Mouse (Mus musculus) intestine, embryonic 15.5 days (tissue): ENCODE measurements around the gene Slc47a2. TPM values are rescaled to one million over a fixed set of nuclear protein-coding genes. Genes with fewer than 3 reads are reported as not detected.

Experiments used
- ATAC-seq: fragments of 200-750 bp; cut with Nextera tagmentation; 2 replicates; pipeline ENCODE4 v1.8.0; 2017; ENCODE audit warnings: moderate TSS enrichment, moderate library complexity
- H3K27ac ChIP-seq: fragments of 300-500 bp; sonication (generic); 2 replicates; pipeline ENCODE4 v1.5.1; 2015; ENCODE audit warnings: mild to moderate bottlenecking, inconsistent platforms
- H3K27me3 ChIP-seq: fragments of 300-500 bp; sonication (generic); replicated peaks from 2 replicates; pipeline ENCODE4 v1.6.1; 2015; ENCODE audit warnings: inconsistent platforms
- H3K36me3 ChIP-seq: fragments of 300-500 bp; sonication (generic); 2 replicates; pipeline ENCODE4 v1.6.1; 2015; ENCODE audit warnings: inconsistent platforms
- H3K4me1 ChIP-seq: fragments of 300-500 bp; sonication (generic); replicated peaks from 2 replicates; pipeline ENCODE4 v1.6.1; 2015; ENCODE audit warnings: inconsistent platforms
- H3K4me2 ChIP-seq: fragments of 300-500 bp; sonication (generic); replicated peaks from 2 replicates; pipeline ENCODE4 v1.6.1; 2015; ENCODE audit warnings: mild to moderate bottlenecking, inconsistent platforms
- H3K4me3 ChIP-seq: fragments of 300-500 bp; sonication (generic); replicated peaks from 2 replicates; pipeline ENCODE4 v1.5.1; 2015; ENCODE audit warnings: inconsistent platforms
- H3K9ac ChIP-seq: fragments of 300-500 bp; sonication (generic); 2 replicates; pipeline ENCODE4 v1.6.1; 2015; ENCODE audit warnings: inconsistent platforms
- H3K9me3 ChIP-seq: fragments of 300-500 bp; sonication (generic); 2 replicates; pipeline ENCODE4 v1.6.1; 2016; ENCODE audit warnings: inconsistent platforms
- WGBS: fragments of 180-500 bp; shearing (Covaris S2); methylation state at CpG from one replicate; pipeline ENCODE4 v1.1.7; 2015; 5-methylcytosine and 5-hydroxymethylcytosine counted together
- polyA plus RNA-seq: library from polyadenylated mRNA; unstranded; fragments of >200 nt; fragmentation: Nextera tagmentation; extraction: Ambion mirVana; gene quantifications from 2 replicates; pipeline ENCODE4 v1.2.1, GENCODE M21; 2015

The Slc47a2 gene
- polyA plus RNA-seq, 1 experiment from 2014 or later, result not detected

- H3K4me1 ChIP-seq, result 0 out of 2 replicates have a peak, but pooled peaks cover 3% of the 10 kb centered on the region
- H3K9me3 ChIP-seq, result no peaks in the 10 kb centered on the region
- no peak for ATAC-seq
- 88% methylated on average over 11 of the region's 11 CpGs for WGBS
- no peak overlapping the region for H3K4me2 ChIP-seq
- H3K27me3 ChIP-seq, result no peaks in the 10 kb centered on the region
- no peaks in the 10 kb centered on the region for H3K36me3 ChIP-seq
- H3K9ac ChIP-seq, result no peak overlapping the region
- H3K27ac ChIP-seq, result no peak overlapping the region
- no peak overlapping the region for H3K4me3 ChIP-seq
These were observed 19.0 kb upstream of the Slc47a2 start for GRCm38 (mm10) chr11:61361515-61362190.

DNA sequence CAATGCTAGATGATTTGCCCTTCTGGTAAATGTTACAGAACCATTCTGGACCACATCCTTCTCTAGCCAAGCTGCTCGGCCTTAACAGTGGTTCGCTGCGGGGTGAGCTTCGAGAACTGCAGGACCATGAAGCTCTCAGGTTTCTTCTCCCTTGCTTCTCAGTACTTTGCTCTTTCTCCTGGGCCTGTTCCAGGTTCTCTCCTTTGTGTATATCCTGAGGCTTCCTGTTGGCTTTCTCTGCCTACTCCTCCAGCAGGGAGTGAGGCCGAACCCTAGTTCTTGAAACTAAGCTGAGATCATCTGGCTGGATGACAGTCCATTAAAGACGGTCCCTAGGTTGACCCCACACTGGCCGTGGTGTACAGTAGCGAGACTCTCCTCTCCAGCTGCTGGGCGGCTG, 13.9 kb upstream of the Slc47a2 start:
- no peak overlapping the region for H3K9ac ChIP-seq
- no peaks in the 10 kb centered on the region for H3K36me3 ChIP-seq
- H3K4me3 ChIP-seq, result no peak overlapping the region
- 0 out of 2 replicates have a peak, but pooled peaks cover 2% of the 10 kb centered on the region for H3K4me1 ChIP-seq
- 72% methylated on average over 9 of the region's 9 CpGs for WGBS
- no peak for ATAC-seq
- no peaks in the 10 kb centered on the region for H3K9me3 ChIP-seq
- no peak overlapping the region for H3K4me2 ChIP-seq
- no peaks in the 10 kb centered on the region for H3K27me3 ChIP-seq
- no peak overlapping the region for H3K27ac ChIP-seq

GRCm38 (mm10) chr11:61356111-61356510, 13.5 kb upstream of the Slc47a2 start:
- no peak overlapping the region for H3K27ac ChIP-seq
- 0 out of 2 replicates have a peak, but pooled peaks cover 2% of the 10 kb centered on the region for H3K4me1 ChIP-seq
- H3K9ac ChIP-seq, result no peak overlapping the region
- no peaks in the 10 kb centered on the region for H3K9me3 ChIP-seq
- H3K4me2 ChIP-seq, result no peak overlapping the region
- H3K27me3 ChIP-seq, result no peaks in the 10 kb centered on the region
- no peak for ATAC-seq
- H3K4me3 ChIP-seq, result no peak overlapping the region
- 82% methylated on average over 6 of the region's 6 CpGs for WGBS
- no peaks in the 10 kb centered on the region for H3K36me3 ChIP-seq

GRCm38 (mm10) chr11:61355351-61355750, 12.7 kb upstream of the Slc47a2 start:
- ATAC-seq, result no peak
- no peaks in the 10 kb centered on the region for H3K9me3 ChIP-seq
- no peak overlapping the region for H3K27ac ChIP-seq
- H3K9ac ChIP-seq, result no peak overlapping the region
- H3K27me3 ChIP-seq, result no peaks in the 10 kb centered on the region
- H3K4me3 ChIP-seq, result no peak overlapping the region
- H3K4me1 ChIP-seq, result 0 out of 2 replicates have a peak, but pooled peaks cover 2% of the 10 kb centered on the region
- no peak overlapping the region for H3K4me2 ChIP-seq
- H3K36me3 ChIP-seq, result no peaks in the 10 kb centered on the region
- 85% methylated on average over 5 of the region's 5 CpGs for WGBS

- ATAC-seq, result peak; percentile 31; the same call in 1 of the 2 replicates
These were observed 11.7 kb upstream of the Slc47a2 start for GRCm38 (mm10) chr11:61354346-61354745.

DNA sequence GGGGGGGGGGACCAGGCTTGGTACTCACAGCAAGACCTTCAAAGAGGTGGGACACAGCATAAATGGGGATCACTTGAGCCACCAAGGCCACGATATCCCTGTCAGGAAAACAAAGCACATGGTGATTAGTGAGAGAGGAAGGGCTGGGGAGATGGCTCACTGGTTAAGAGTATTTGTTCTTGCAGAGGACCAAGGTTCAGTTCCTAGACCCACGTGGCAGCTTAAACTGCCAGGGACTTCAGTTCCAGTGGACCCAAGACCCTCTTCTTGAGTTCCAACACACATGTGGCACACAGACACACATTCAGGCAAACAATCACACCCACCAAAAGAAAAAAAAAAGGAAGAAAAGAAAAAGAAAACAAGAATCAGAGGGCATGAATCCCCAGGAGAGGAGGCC, 10.4 kb upstream of the Slc47a2 start:
- H3K27me3 ChIP-seq, result 0 out of 2 replicates have a peak, but pooled peaks cover 3% of the 10 kb centered on the region
- no peak overlapping the region for H3K4me3 ChIP-seq
- H3K9me3 ChIP-seq, result no peaks in the 10 kb centered on the region
- 60% methylated on average over 2 of the region's 2 CpGs for WGBS
- no peak overlapping the region for H3K27ac ChIP-seq
- H3K4me1 ChIP-seq, result 0 out of 2 replicates have a peak, but pooled peaks cover 2% of the 10 kb centered on the region
- H3K36me3 ChIP-seq, result no peaks in the 10 kb centered on the region
- no peak for ATAC-seq
- no peak overlapping the region for H3K4me2 ChIP-seq
- no peak overlapping the region for H3K9ac ChIP-seq

More at GRCm38 (mm10) chr11:61354346-61354745, 11.7 kb upstream of the Slc47a2 start:
- Histone ChIP-seq H3K9ac (no peak overlapping the region), H3K4me1 (0 out of 2 replicates have a peak, but pooled peaks cover 2% of the 10 kb centered on the region), H3K4me3 (no peak overlapping the region), H3K4me2 (no peak overlapping the region), H3K27me3 (no peaks in the 10 kb centered on the region), H3K27ac (no peak overlapping the region), H3K36me3 (no peaks in the 10 kb centered on the region), H3K9me3 (no peaks in the 10 kb centered on the region)
- 67% methylated on average over 6 of the region's 6 CpGs for WGBS

DNA sequence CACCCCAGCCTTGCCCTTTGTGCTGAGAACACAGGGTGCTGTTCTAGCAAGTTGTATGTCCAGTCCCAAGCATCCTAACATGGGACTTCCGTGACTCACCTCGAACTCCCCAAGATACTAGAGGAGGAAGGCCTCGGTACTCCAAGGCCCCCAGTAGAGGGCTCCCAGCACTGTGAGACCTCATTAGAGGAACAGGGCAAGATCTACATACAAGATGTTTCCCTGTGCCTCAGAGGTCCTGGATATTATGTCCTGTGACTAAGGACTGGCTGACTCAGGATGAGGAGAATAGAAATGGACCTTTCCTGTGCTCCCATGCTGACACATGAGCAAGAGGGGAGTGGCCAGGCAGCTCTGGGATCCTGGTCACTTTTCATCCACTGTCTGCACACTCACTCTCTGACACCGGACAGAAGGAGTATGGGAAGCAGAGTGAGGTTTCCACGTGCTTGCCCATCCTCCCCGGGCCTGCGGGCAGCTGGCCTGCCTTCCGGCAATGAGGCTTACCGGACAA, 9.5 kb upstream of the Slc47a2 start:
- Histone ChIP-seq H3K4me3 (no peak overlapping the region), H3K36me3 (no peaks in the 10 kb centered on the region), H3K27ac (no peak overlapping the region), H3K4me2 (no peak overlapping the region), H3K27me3 (0 out of 2 replicates have a peak, but pooled peaks cover 3% of the 10 kb centered on the region), H3K9ac (no peak overlapping the region), H3K9me3 (no peaks in the 10 kb centered on the region), H3K4me1 (0 out of 2 replicates have a peak, but pooled peaks cover 2% of the 10 kb centered on the region)
- WGBS, result 62% methylated on average over 9 of the region's 9 CpGs
- ATAC-seq, result peak; percentile 41

GRCm38 (mm10) chr11:61349337-61349736, 6.7 kb upstream of the Slc47a2 start:
- H3K9ac ChIP-seq, result no peak overlapping the region
- H3K27ac ChIP-seq, result no peak overlapping the region
- no peak overlapping the region for H3K4me2 ChIP-seq
- H3K27me3 ChIP-seq, result peaks cover 3% of the 10 kb centered on the region; the same call in 1 of the 2 replicates
- peak; percentile 79 for ATAC-seq
- H3K36me3 ChIP-seq, result no peaks in the 10 kb centered on the region
- WGBS, result 5% methylated on average over 8 of the region's 8 CpGs
- H3K9me3 ChIP-seq, result no peaks in the 10 kb centered on the region
- H3K4me1 ChIP-seq, result 0 out of 2 replicates have a peak, but pooled peaks cover 2% of the 10 kb centered on the region
- no peak overlapping the region for H3K4me3 ChIP-seq

GRCm38 (mm10) chr11:61346133-61346532, 3.5 kb upstream of the Slc47a2 start:
- Histone ChIP-seq H3K27ac (no peak overlapping the region), H3K36me3 (no peaks in the 10 kb centered on the region), H3K4me2 (no peak overlapping the region), H3K9ac (no peak overlapping the region), H3K4me1 (peaks cover 7% of the 10 kb centered on the region; the same call in 1 of the 2 replicates), H3K27me3 (peaks cover 16% of the 10 kb centered on the region), H3K4me3 (no peak overlapping the region), H3K9me3 (no peaks in the 10 kb centered on the region)
- ATAC-seq, result no peak
- WGBS, result 57% methylated on average over 8 of the region's 8 CpGs

- H3K27ac ChIP-seq, result no peak overlapping the region
- peaks cover 7% of the 10 kb centered on the region; the same call in 1 of the 2 replicates for H3K4me1 ChIP-seq
- H3K9me3 ChIP-seq, result no peaks in the 10 kb centered on the region
- H3K9ac ChIP-seq, result no peak overlapping the region
- H3K36me3 ChIP-seq, result no peaks in the 10 kb centered on the region
- ATAC-seq, result no peak
- 22% methylated on average over 10 of the region's 10 CpGs for WGBS
- peak overlapping the region; percentile 84 for H3K4me2 ChIP-seq
- H3K27me3 ChIP-seq, result peaks cover 13% of the 10 kb centered on the region
- peak overlapping the region; percentile 40; the same call in 1 of the 2 replicates for H3K4me3 ChIP-seq
These were observed 689 bp downstream of the Slc47a2 start for GRCm38 (mm10) chr11:61341971-61342370.

GRCm38 (mm10) chr11:61341233-61341632, 1.4 kb downstream of the Slc47a2 start:
- ATAC-seq, result no peak
- WGBS, result 82% methylated on average over 4 of the region's 4 CpGs
- Histone ChIP-seq H3K27ac (no peak overlapping the region), H3K27me3 (peaks cover 13% of the 10 kb centered on the region), H3K4me3 (no peak overlapping the region), H3K4me1 (peaks cover 7% of the 10 kb centered on the region; the same call in 1 of the 2 replicates), H3K4me2 (no peak overlapping the region), H3K36me3 (no peaks in the 10 kb centered on the region), H3K9ac (no peak overlapping the region), H3K9me3 (no peaks in the 10 kb centered on the region)

DNA sequence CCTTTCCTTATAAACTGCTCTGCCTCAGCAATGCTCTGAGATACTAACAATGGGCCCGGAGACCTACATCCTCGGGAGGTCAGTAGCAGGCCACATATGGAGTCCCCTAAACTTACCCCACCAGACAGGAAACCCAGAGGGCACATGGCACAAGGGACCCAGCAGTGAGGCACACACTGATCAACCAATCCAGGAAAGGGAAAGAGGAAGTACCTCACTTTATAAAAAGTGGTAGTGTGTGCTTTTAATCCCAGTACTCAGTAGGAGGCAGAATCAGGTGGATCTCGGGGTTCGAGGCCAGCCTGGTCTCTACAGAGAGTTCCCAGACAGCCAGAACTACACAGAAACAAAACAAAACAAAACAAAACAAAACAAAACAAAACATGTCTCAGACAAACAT, 2.3 kb downstream of the Slc47a2 start:
- peaks cover 13% of the 10 kb centered on the region for H3K27me3 ChIP-seq
- H3K4me2 ChIP-seq, result no peak overlapping the region
- 80% methylated on average over 4 of the region's 4 CpGs for WGBS
- H3K9ac ChIP-seq, result no peak overlapping the region
- no peak for ATAC-seq
- no peak overlapping the region for H3K27ac ChIP-seq
- H3K9me3 ChIP-seq, result no peaks in the 10 kb centered on the region
- no peaks in the 10 kb centered on the region for H3K36me3 ChIP-seq
- peaks cover 7% of the 10 kb centered on the region; the same call in 1 of the 2 replicates for H3K4me1 ChIP-seq
- H3K4me3 ChIP-seq, result no peak overlapping the region
